Comparison of ENCODE assay signal across 8 mouse cellular contexts in genomic region chr8:126590599-126590998, GRCm38 (mm10). TPM values are rescaled to one million over a fixed set of nuclear protein-coding genes. Genes with fewer than 3 reads are reported as not detected.
DNase-seq lines count a peak whose midpoint lies in the region; ATAC-seq and TF ChIP-seq lines count a peak whose summit lies in the region.

No protein-coding gene starts in this region.

- H3K9me3 ChIP-seq in heart, embryonic 12.5 days (replicated peaks), result no peaks in the 10 kb centered on the region
- no peaks in the 10 kb centered on the region for H3K9me3 ChIP-seq in CH12.LX (replicated peaks; ENCODE audit: low read length)
- no peaks in the 10 kb centered on the region for H3K9me3 ChIP-seq in forebrain, embryonic 15.5 days
- no peaks in the 10 kb centered on the region for H3K9me3 ChIP-seq in liver, embryonic 16.5 days (replicated peaks; ENCODE audit: control insufficient read depth, low read length)

- peak overlapping the region; percentile 97 for H3K4me2 ChIP-seq in heart, embryonic 12.5 days
- peak overlapping the region; percentile 93 for H3K4me2 ChIP-seq in CH12.LX (ENCODE audit: insufficient read depth, low read depth, poor library complexity, severe bottlenecking)
- H3K4me2 ChIP-seq in forebrain, embryonic 15.5 days (replicated peaks), result peak overlapping the region; percentile 83
- H3K4me2 ChIP-seq in liver, embryonic 16.5 days (ENCODE audit: low read depth, low read length), result peak overlapping the region; percentile 88

- H3K79me2 ChIP-seq in CH12.LX (replicated peaks; ENCODE audit: control insufficient read depth, extremely low read depth, insufficient read depth, poor library complexity, severe bottlenecking), result peaks cover 69% of the 10 kb centered on the region

- dilution Hi-C loops in CH12.LX (cut with MboI; ENCODE audit: extremely low pct_ligation_motif_present, extremely low pct_unique_long_range_greater_than_20kb, low sequenced_read_pairs), result no loop called here

- in situ Hi-C loops in CH12.LX (cut with MboI; ENCODE audit: low pct_ligation_motif_present, low pct_unique_long_range_greater_than_20kb, low sequenced_read_pairs), result loop anchor here (10.0 kb wide), 1 partner anchor 334 kb away; no protein-coding TSS in a partner anchor

- WGBS in heart, embryonic 12.5 days, result 21% methylated on average over 4 of the region's 4 CpGs
- 15% methylated on average over 4 of the region's 4 CpGs for WGBS in forebrain, embryonic 15.5 days
- WGBS in liver, embryonic 16.5 days (ENCODE audit: insufficient replicate concordance), result 6% methylated on average over 4 of the region's 4 CpGs

- no peak for TF ChIP-seq CTCF in CH12.LX (conservative IDR thresholded peaks at IDR 0.05 in 1 of 2, IDR thresholded peaks at IDR 0.05 in 1 of 2; ENCODE audit: low read depth in 2 of 2, low read length in 2 of 2)

- peak overlapping the region; percentile 97 for H3K4me3 ChIP-seq in heart, embryonic 12.5 days
- peak overlapping the region; percentile 89 to 96 (median 90) for H3K4me3 ChIP-seq in CH12.LX (replicated peaks in 1 of 3; ENCODE audit: low read depth in 2 of 3, low read length in 2 of 3, poor library complexity in 1 of 3)
- peak overlapping the region; percentile 86 for H3K4me3 ChIP-seq in forebrain, embryonic 15.5 days
- H3K4me3 ChIP-seq in liver, embryonic 16.5 days (ENCODE audit: low read depth, low read length), result peak overlapping the region; percentile 94

- peak overlapping the region; percentile 94 for H3K27ac ChIP-seq in heart, embryonic 12.5 days (ENCODE audit: poor library complexity, severe bottlenecking)
- H3K27ac ChIP-seq in CH12.LX (ENCODE audit: insufficient read depth, low read depth), result peak overlapping the region; percentile 66
- peak overlapping the region; percentile 63 for H3K27ac ChIP-seq in forebrain, embryonic 15.5 days (replicated peaks)
- peak overlapping the region; percentile 96 for H3K27ac ChIP-seq in liver, embryonic 16.5 days (ENCODE audit: low read length)

- H3K9ac ChIP-seq in heart, embryonic 12.5 days, result peak overlapping the region; percentile 96
- H3K9ac ChIP-seq in CH12.LX (ENCODE audit: insufficient read depth, low read depth), result peak overlapping the region; percentile 28
- H3K9ac ChIP-seq in forebrain, embryonic 15.5 days (replicated peaks), result peak overlapping the region; percentile 96
- peak overlapping the region; percentile 76 for H3K9ac ChIP-seq in liver, embryonic 16.5 days (ENCODE audit: low read depth, low read length)

- intact Hi-C loops in heart, postnatal 14 days (cut with DNase I), result no loop called here

- no peak for DNase-seq in heart, postnatal 14 days
- DNase-seq in CH12.LX (ENCODE audit: extremely low read depth), result no peak
- DNase-seq in retina, postnatal 1 day, result no peak
- DNase-seq in frontal cortex, postnatal 36 days (ENCODE audit: low spot score in 2 of 2), result no peak
- DNase-seq in adrenal gland, postnatal 25 days, result no peak

- H3K36me3 ChIP-seq in heart, embryonic 12.5 days, result peaks cover 42% of the 10 kb centered on the region
- H3K36me3 ChIP-seq in CH12.LX (replicated peaks in 1 of 2; ENCODE audit: control insufficient read depth in 1 of 2, insufficient read depth in 1 of 2, low read length in 1 of 2), result peaks cover 24 to 47% of the 10 kb centered on the region in 2 experiments
- peaks cover 2% of the 10 kb centered on the region; the same call in 1 of the 2 replicates for H3K36me3 ChIP-seq in forebrain, embryonic 15.5 days
- peaks cover 6% of the 10 kb centered on the region for H3K36me3 ChIP-seq in liver, embryonic 16.5 days (ENCODE audit: control insufficient read depth, insufficient read depth)

- no peak for ATAC-seq in heart, embryonic 12.5 days (ENCODE audit: insufficient number of reproducible peaks, low FRiP score)
- no peak for ATAC-seq in forebrain, embryonic 15.5 days (replicated peaks)
- no peak for ATAC-seq in liver, embryonic 16.5 days (ENCODE audit: low read depth)

- TF ChIP-seq RAD21 in CH12.LX (IDR thresholded peaks at IDR 0.05; ENCODE audit: low read depth, low read length), result no peak

- H3K27me3 ChIP-seq in heart, embryonic 12.5 days (replicated peaks), result no peaks in the 10 kb centered on the region
- no peaks in the 10 kb centered on the region for H3K27me3 ChIP-seq in CH12.LX (replicated peaks)
- no peaks in the 10 kb centered on the region for H3K27me3 ChIP-seq in forebrain, embryonic 15.5 days
- no peaks in the 10 kb centered on the region for H3K27me3 ChIP-seq in liver, embryonic 16.5 days (ENCODE audit: control insufficient read depth, insufficient read depth, low read depth, low read length)

- TF ChIP-seq EP300 in CH12.LX (IDR thresholded peaks at IDR 0.05; ENCODE audit: low read length), result no peak

- TF ChIP-seq POLR2A in CH12.LX (IDR thresholded peaks at IDR 0.05; ENCODE audit: low read depth, low read length), result no peak

- peaks cover 31% of the 10 kb centered on the region for H3K4me1 ChIP-seq in heart, embryonic 12.5 days (replicated peaks)
- H3K4me1 ChIP-seq in CH12.LX (ENCODE audit: control insufficient read depth in 1 of 2, insufficient read depth in 2 of 2), result peaks cover 7 to 27% of the 10 kb centered on the region in 2 experiments
- H3K4me1 ChIP-seq in forebrain, embryonic 15.5 days, result peaks cover 66% of the 10 kb centered on the region
- H3K4me1 ChIP-seq in liver, embryonic 16.5 days (ENCODE audit: control insufficient read depth, low read depth, low read length), result peaks cover 40% of the 10 kb centered on the region

TF ChIP-seq in CH12.LX, 34 proteins besides CTCF, POLR2A, EP300 and RAD21:
- TF ChIP-seq ZKSCAN1 (IDR thresholded peaks at IDR 0.05; ENCODE audit: borderline replicate concordance, low read depth, low read length) (no peak), TCF12 (IDR thresholded peaks at IDR 0.05; ENCODE audit: low read depth, low read length) (no peak), MAZ (IDR thresholded peaks at IDR 0.05; ENCODE audit: low read depth, low read length) (no peak), MAX (IDR thresholded peaks at IDR 0.05; ENCODE audit: low read length) (no peak), CHD2 (IDR thresholded peaks at IDR 0.05; ENCODE audit: low read length) (no peak), ZC3H11A (IDR thresholded peaks at IDR 0.05; ENCODE audit: low read depth, low read length) (no peak), E2F4 (IDR thresholded peaks at IDR 0.05; ENCODE audit: insufficient replicate concordance, low read depth, low read length) (no peak), UBTF (IDR thresholded peaks at IDR 0.05; ENCODE audit: low read depth, low read length) (no peak), JUN (IDR thresholded peaks at IDR 0.05; ENCODE audit: insufficient read depth, low read depth, low read length) (no peak), USF2 (conservative IDR thresholded peaks at IDR 0.05; ENCODE audit: low read depth, low read length) (no peak)

RNA-seq across cellular contexts. Expression of gene Irf2bp2, which starts 3.2 kb away (rescaled TPM):
- 8.9 and 9.7 TPM in 2 replicates for polyA plus RNA-seq in heart, embryonic 12.5 days (2016; fragmentation: Nextera tagmentation; extraction: Ambion mirVana)
- total RNA-seq in heart, postnatal 14 days (2021), result 100 to 1,000 TPM; 124 to 140 TPM
- 20.2 and 28.6 TPM in 2 replicates for total RNA-seq in CH12.LX (2012; rRNA removed)
- 30.3 and 31.2 TPM in 2 replicates for total RNA-seq in CH12.LX (2014; rRNA removed)
- 17.8 and 19.9 TPM in 2 replicates for polyA plus RNA-seq in CH12.LX (2012; ENCODE audit: insufficient read length, low read depth)
- 10.5 and 11.1 TPM in 2 replicates for polyA plus RNA-seq in forebrain, embryonic 15.5 days (2015; fragmentation: Nextera tagmentation; extraction: Ambion mirVana)
- 3.3 TPM in 2 replicates for polyA plus RNA-seq in liver, embryonic 16.5 days (2015; fragmentation: Nextera tagmentation; extraction: Ambion mirVana)
- 81.3 and 82.6 TPM in 2 replicates for total RNA-seq in adrenal gland, postnatal 25 days (2021)

Comparison
In these comparisons a context has a peak if more than half of its experiments do, and no peak if none do; other contexts are left out.
1. H3K9ac ChIP-seq: peak in every context shown above with its lines; median percentile 96 in heart, embryonic 12.5 days; 96 in forebrain, embryonic 15.5 days; 76 in liver, embryonic 16.5 days; 28 in CH12.LX.